Mouse (Mus musculus) erythroblast, embryonic 14.5 days (primary cell): ENCODE data around the gene Cobll1. TPM values are rescaled to one million over a fixed set of nuclear protein-coding genes. Genes with fewer than 3 reads are reported as not detected.

Experiments used
- H3K27me3 ChIP-seq: 2 replicates; pipeline ENCODE4 v1.6.1; 2012; ENCODE audit warnings: inconsistent platforms; ENCODE audit not compliant: control insufficient read depth
- H3K36me3 ChIP-seq: 2 replicates; pipeline ENCODE4 v1.6.1; 2012; ENCODE audit warnings: mild to moderate bottlenecking, inconsistent platforms; ENCODE audit not compliant: control insufficient read depth
- H3K4me1 ChIP-seq: 2 replicates; pipeline ENCODE4 v1.6.1; 2012; ENCODE audit warnings: inconsistent platforms; ENCODE audit not compliant: control insufficient read depth
- H3K4me3 ChIP-seq: replicated peaks from 2 replicates; pipeline ENCODE3; 2012; ENCODE audit warnings: moderate library complexity, mild to moderate bottlenecking, inconsistent platforms
- H3K9me3 ChIP-seq: 2 replicates; pipeline ENCODE4 v1.6.1; 2012; ENCODE audit warnings: low read length, inconsistent platforms, mixed read lengths; ENCODE audit not compliant: control insufficient read depth
- GATA1 ChIP-seq: IDR thresholded peaks from 2 replicates; pipeline ENCODE4 v1.6.1; 2012; ENCODE audit warnings: low read length, inconsistent platforms, mixed read lengths
- TAL1 ChIP-seq: IDR thresholded peaks from 3 replicates; pipeline ENCODE4 v1.6.1; 2012; ENCODE audit warnings: low read length, inconsistent platforms, mixed read lengths
- polyA plus RNA-seq: library from polyadenylated mRNA; stranded (reverse); fragments of >175 nt; gene quantifications from 2 replicates; pipeline ENCODE4 v1.2.3, GENCODE M21; 2012

Gene Cobll1
- polyA plus RNA-seq, 1 experiment: not detected

- Histone ChIP-seq H3K27me3 (no peaks in the 10 kb centered on the region), H3K36me3 (no peaks in the 10 kb centered on the region), H3K9me3 (no peaks in the 10 kb centered on the region), H3K4me1 (no peaks in the 10 kb centered on the region), H3K4me3 (no peak overlapping the region)
- TF ChIP-seq TAL1 (no peak), GATA1 (no peak)
Observed at GRCm38 (mm10) chr2:65171516-65171915, 67.7 kb downstream of the Cobll1 start.

- no peak for TF ChIP-seq GATA1
- TF ChIP-seq TAL1: no peak
- Histone ChIP-seq H3K4me3 (no peak overlapping the region), H3K27me3 (no peaks in the 10 kb centered on the region), H3K4me1 (no peaks in the 10 kb centered on the region), H3K36me3 (no peaks in the 10 kb centered on the region), H3K9me3 (no peaks in the 10 kb centered on the region)
Observed at GRCm38 (mm10) chr2:65170693-65171456, 68.3 kb downstream of the Cobll1 start.

- Histone ChIP-seq H3K4me1 (no peaks in the 10 kb centered on the region), H3K36me3 (no peaks in the 10 kb centered on the region), H3K27me3 (no peaks in the 10 kb centered on the region), H3K4me3 (no peak overlapping the region), H3K9me3 (no peaks in the 10 kb centered on the region)
- TF ChIP-seq TAL1 (no peak), GATA1 (no peak)
Observed at GRCm38 (mm10) chr2:65170256-65170655, 68.9 kb downstream of the Cobll1 start.

- H3K4me1 ChIP-seq: no peaks in the 10 kb centered on the region
- no peak overlapping the region for H3K4me3 ChIP-seq
- H3K36me3 ChIP-seq: no peaks in the 10 kb centered on the region
- no peak for TF ChIP-seq GATA1
- no peak for TF ChIP-seq TAL1
- H3K27me3 ChIP-seq: no peaks in the 10 kb centered on the region
- H3K9me3 ChIP-seq: no peaks in the 10 kb centered on the region
Observed at GRCm38 (mm10) chr2:65163990-65164389, 75.2 kb downstream of the Cobll1 start.

- H3K4me3 ChIP-seq: no peak overlapping the region
- TF ChIP-seq GATA1 (no peak), TAL1 (no peak)
- no peaks in the 10 kb centered on the region for H3K27me3 ChIP-seq
- H3K36me3 ChIP-seq: no peaks in the 10 kb centered on the region
- no peaks in the 10 kb centered on the region for H3K4me1 ChIP-seq
- no peaks in the 10 kb centered on the region for H3K9me3 ChIP-seq
Observed at GRCm38 (mm10) chr2:65162625-65163024, 76.6 kb downstream of the Cobll1 start.

GRCm38 (mm10) chr2:65161715-65162114 is 77.5 kb downstream of the Cobll1 start:
- Histone ChIP-seq H3K4me1 (no peaks in the 10 kb centered on the region), H3K27me3 (no peaks in the 10 kb centered on the region), H3K9me3 (no peaks in the 10 kb centered on the region), H3K4me3 (no peak overlapping the region), H3K36me3 (no peaks in the 10 kb centered on the region)
- no peak for TF ChIP-seq TAL1
- TF ChIP-seq GATA1: no peak

DNA sequence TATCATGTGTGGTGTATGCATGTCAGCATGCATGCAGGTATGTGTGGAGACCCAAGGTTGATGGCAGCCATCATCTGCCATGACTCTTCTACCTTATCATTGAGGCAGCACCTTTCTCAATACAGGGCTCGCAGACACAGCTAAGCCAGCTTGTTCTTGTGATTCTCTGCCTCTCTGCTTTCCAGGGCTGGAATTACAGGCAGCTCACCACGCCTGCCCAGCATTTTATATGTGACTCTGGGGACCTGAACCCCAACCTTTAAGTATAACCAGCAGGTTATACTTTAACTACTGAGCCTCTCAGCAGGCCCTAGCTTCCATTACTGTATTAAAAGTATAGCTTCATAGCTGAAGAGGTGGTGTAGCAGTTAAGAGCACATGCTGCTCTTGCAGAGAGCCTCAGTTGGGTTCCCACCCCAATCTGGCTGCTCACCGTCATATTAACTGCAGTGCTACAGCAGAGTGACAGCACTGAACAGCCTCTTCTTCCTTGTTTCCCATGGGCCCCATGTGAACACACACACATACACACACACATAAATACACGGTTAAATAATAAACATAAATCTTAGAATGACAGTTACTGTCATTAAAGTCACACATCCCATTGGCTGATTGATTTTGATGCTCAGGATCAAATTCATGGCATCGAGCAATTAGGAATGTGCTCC is 81.1 kb downstream of the Cobll1 start:
- no peak for TF ChIP-seq TAL1
- TF ChIP-seq GATA1: no peak
- no peaks in the 10 kb centered on the region for H3K36me3 ChIP-seq
- H3K27me3 ChIP-seq: no peaks in the 10 kb centered on the region
- H3K4me3 ChIP-seq: no peak overlapping the region
- H3K9me3 ChIP-seq: no peaks in the 10 kb centered on the region
- H3K4me1 ChIP-seq: no peaks in the 10 kb centered on the region

GRCm38 (mm10) chr2:65157325-65157724 is 81.9 kb downstream of the Cobll1 start:
- H3K4me1 ChIP-seq: no peaks in the 10 kb centered on the region
- H3K27me3 ChIP-seq: no peaks in the 10 kb centered on the region
- no peak for TF ChIP-seq GATA1
- no peak for TF ChIP-seq TAL1
- no peaks in the 10 kb centered on the region for H3K36me3 ChIP-seq
- H3K4me3 ChIP-seq: no peak overlapping the region
- H3K9me3 ChIP-seq: no peaks in the 10 kb centered on the region

DNA sequence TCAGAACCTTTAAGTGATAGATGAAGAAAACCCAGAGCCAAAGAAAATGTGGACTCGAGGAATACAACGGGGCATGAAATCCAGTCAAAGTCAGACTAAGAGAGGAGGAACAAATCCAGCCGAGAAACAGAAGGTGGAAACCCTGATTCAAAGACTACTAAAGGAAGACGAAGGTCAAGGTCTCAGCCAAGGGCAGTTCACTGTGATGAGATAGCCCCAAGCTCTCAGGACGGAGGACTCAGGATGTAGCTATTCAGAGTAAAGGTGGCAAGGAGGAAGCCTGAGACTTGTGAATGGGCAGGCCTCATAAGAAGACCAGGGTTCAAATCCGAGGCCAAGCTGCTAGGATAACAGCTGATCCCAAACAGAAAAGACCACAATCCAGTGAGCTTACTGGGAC is 90.3 kb downstream of the Cobll1 start:
- TF ChIP-seq TAL1 (no peak), GATA1 (no peak)
- no peaks in the 10 kb centered on the region for H3K27me3 ChIP-seq
- no peaks in the 10 kb centered on the region for H3K4me1 ChIP-seq
- no peaks in the 10 kb centered on the region for H3K9me3 ChIP-seq
- H3K36me3 ChIP-seq: no peaks in the 10 kb centered on the region; the same call in 1 of the 2 replicates
- H3K4me3 ChIP-seq: no peak overlapping the region

GRCm38 (mm10) chr2:65147431-65147830 is 91.8 kb downstream of the Cobll1 start:
- H3K4me3 ChIP-seq: no peak overlapping the region
- H3K36me3 ChIP-seq: no peaks in the 10 kb centered on the region; the same call in 1 of the 2 replicates
- no peaks in the 10 kb centered on the region for H3K9me3 ChIP-seq
- TF ChIP-seq GATA1 (no peak), TAL1 (no peak)
- H3K4me1 ChIP-seq: no peaks in the 10 kb centered on the region
- no peaks in the 10 kb centered on the region for H3K27me3 ChIP-seq
